Mouse (Mus musculus) subcutaneous adipose tissue, adult 2 months (tissue): ENCODE results near the gene Dclre1b. TPM values are rescaled to one million over a fixed set of nuclear protein-coding genes. Genes with fewer than 3 reads are reported as not detected.

Experiments
- polyA plus RNA-seq: library from polyadenylated mRNA; depleted of rRNA; stranded (reverse); fragments of >200 nt; gene quantifications from 2 replicates; pipeline ENCODE4 v1.2.3, GENCODE M21; 2012; ENCODE audit warnings: low replicate concordance; rRNA removed

Gene Dclre1b
- 19.1 and 19.6 TPM in 2 replicates for polyA plus RNA-seq

GRCm38 (mm10) chr3:103808891-103809798 lies at the start of gene Dclre1b, which contains the start of the genes Ap4b1 and Gm43064:
Gene Dclre1b, minus strand, starts transcription at chr3:103809444.
Gene Ap4b1, plus strand, starts transcription at chr3:103809520.
Gene Gm43064, plus strand, starts transcription at chr3:103809573.

GRCm38 (mm10) chr3:103832426-103832825 lies 23.2 kb upstream of the Dclre1b start, which contains the start of gene Bcl2l15:
Gene Bcl2l15, plus strand, starts transcription at chr3:103832601.

DNA sequence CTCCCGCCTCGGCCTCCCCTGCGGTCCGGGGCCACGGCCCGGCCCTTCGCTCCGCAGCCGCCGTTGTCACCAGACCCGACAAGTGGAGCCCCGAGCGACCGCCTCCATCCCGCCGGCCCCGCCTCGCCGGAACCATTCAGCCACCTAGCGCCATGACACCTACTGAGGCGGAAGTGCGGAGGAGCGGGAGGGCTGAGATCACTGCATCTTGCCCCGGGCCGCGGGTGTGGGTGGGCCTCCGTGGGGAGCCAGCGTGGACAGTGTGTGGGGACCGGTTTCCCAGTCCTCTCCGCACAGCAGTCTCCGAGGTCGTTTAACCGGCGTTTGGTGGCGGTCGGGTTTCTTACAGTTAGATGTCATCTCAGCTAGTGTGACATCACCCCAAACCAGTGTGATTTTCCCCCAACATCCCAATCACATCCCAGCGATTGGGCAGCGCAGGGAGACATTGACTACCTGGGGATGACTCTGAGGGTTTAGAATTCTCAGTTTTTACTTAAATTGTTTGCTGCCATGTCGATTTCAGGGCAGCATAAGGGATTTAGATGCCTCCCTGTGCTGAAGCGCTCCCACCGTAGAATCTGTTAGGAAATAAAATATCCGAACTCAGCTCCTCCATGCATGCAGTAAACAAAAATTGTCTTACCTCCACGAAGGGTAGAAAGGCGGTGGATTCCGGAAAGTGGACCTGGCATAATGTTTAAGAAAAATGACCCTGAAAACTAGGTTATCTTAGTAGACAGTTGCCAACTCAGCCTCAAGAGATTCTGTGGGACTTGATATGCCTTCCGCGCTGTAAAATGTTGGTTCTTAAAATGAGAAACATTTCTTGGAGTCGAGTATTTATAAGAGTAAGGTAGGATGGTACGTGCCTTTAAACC lies 17.8 kb downstream of the Dclre1b start, which contains the start of gene Hipk1:
TSS of gene Hipk1 (minus strand) at position 334 of the 881 bp plus-strand sequence.

Other genes with a start within 250 kb of the Dclre1b start
- gene Syt6, start 234.2 kb downstream of the Dclre1b start, polyA plus RNA-seq: 0.39 TPM in 1 of 2 replicates, not detected in the other
- not detected in 2 replicates for gene Atg4a-ps, start 163.4 kb downstream of the Dclre1b start, polyA plus RNA-seq
- gene Olfml3, start 71.4 kb downstream of the Dclre1b start, polyA plus RNA-seq: 7.1 and 68.9 TPM in 2 replicates
- gene Gm10964, start 70.1 kb downstream of the Dclre1b start, polyA plus RNA-seq: not detected in 2 replicates
- 73.0 and 79.2 TPM in 2 replicates for gene Hipk1, start 17.9 kb downstream of the Dclre1b start, polyA plus RNA-seq
- 17.5 and 20.9 TPM in 2 replicates for gene Ap4b1, start 76 bp upstream of the Dclre1b start, polyA plus RNA-seq
- 0.14 and 0.86 TPM in 2 replicates for gene Gm43064, start 129 bp upstream of the Dclre1b start, polyA plus RNA-seq
- gene Bcl2l15, start 23.2 kb upstream of the Dclre1b start, polyA plus RNA-seq: 4.8 TPM in 1 of 2 replicates, not detected in the other
- 2.4 and 9.0 TPM in 2 replicates for gene Ptpn22, start 50.4 kb upstream of the Dclre1b start, polyA plus RNA-seq
- gene Rsbn1, start 104.7 kb upstream of the Dclre1b start, polyA plus RNA-seq: 2.4 and 6.3 TPM in 2 replicates
- gene Phtf1, start 158.7 kb upstream of the Dclre1b start, polyA plus RNA-seq: 4.1 and 9.4 TPM in 2 replicates